Mouse (Mus musculus) liver, embryonic 14.5 days (tissue): ENCODE data around the gene Plekhj1. TPM values are rescaled to one million over a fixed set of nuclear protein-coding genes. Genes with fewer than 3 reads are reported as not detected.

Experiments used
- ATAC-seq: fragments of 200-750 bp; cut with Nextera tagmentation; 2 replicates; pipeline ENCODE4 v1.8.0; 2017; ENCODE audit warnings: moderate number of reproducible peaks, mild to moderate bottlenecking, moderate library complexity; ENCODE audit not compliant: insufficient read depth
- DNase-seq, 3 experiments: peaks; one replicate each; pipeline ENCODE4 v3.0.0-alpha.2; 2012 to 2013; ENCODE audit warnings: low read depth in 3 of 3, low spot score in 3 of 3
- H3K27ac ChIP-seq: fragments of 300-500 bp; sonication (generic); 2 replicates; pipeline ENCODE4 v1.5.1; 2014; ENCODE audit warnings: moderate library complexity, mild to moderate bottlenecking, control low read depth, inconsistent platforms
- H3K27me3 ChIP-seq: fragments of 300-500 bp; sonication (generic); 2 replicates; pipeline ENCODE4 v1.6.1; 2014; ENCODE audit warnings: mild to moderate bottlenecking, low read length, moderate library complexity; ENCODE audit not compliant: control insufficient read depth, insufficient read depth
- H3K36me3 ChIP-seq: fragments of 300-500 bp; sonication (generic); replicated peaks from 2 replicates; pipeline ENCODE4 v1.6.1; 2014; ENCODE audit warnings: low read depth; ENCODE audit not compliant: control insufficient read depth, insufficient read depth
- H3K4me1 ChIP-seq, 2 experiments: fragments of 200-500 bp in 1 of 2; fragments of 300-500 bp in 1 of 2; sonication (generic) in 1 of 2; replicated peaks; 2 replicates each; pipeline ENCODE4 v1.6.1; 2012 to 2014; ENCODE audit warnings: antibody characterized with exemption in 1 of 2, inconsistent platforms in 1 of 2, low read length in 1 of 2; ENCODE audit not compliant: control insufficient read depth in 2 of 2, insufficient read depth in 2 of 2
- H3K4me2 ChIP-seq: fragments of 300-500 bp; sonication (generic); 2 replicates; pipeline ENCODE4 v1.6.1; 2014; ENCODE audit warnings: low read depth, mild to moderate bottlenecking, control low read depth, moderate library complexity
- H3K4me3 ChIP-seq, 2 experiments: fragments of 200-500 bp in 1 of 2; fragments of 300-500 bp in 1 of 2; sonication (generic) in 1 of 2; 2 replicates each; pipeline ENCODE4 v1.5.1; 2012 to 2014; ENCODE audit warnings: low read depth in 2 of 2, low read length in 2 of 2, mild to moderate bottlenecking in 2 of 2, control low read depth in 1 of 2, inconsistent platforms in 1 of 2, moderate library complexity in 1 of 2; ENCODE audit not compliant: insufficient read depth in 1 of 2
- H3K9ac ChIP-seq: fragments of 300-500 bp; sonication (generic); replicated peaks from 2 replicates; pipeline ENCODE4 v1.6.1; 2014; ENCODE audit warnings: mild to moderate bottlenecking, control low read depth, moderate library complexity
- H3K9me3 ChIP-seq: fragments of 300-500 bp; sonication (generic); 2 replicates; pipeline ENCODE4 v1.6.1; 2016; ENCODE audit warnings: low read length, mixed read lengths; ENCODE audit not compliant: control insufficient read depth
- CTCF ChIP-seq: IDR thresholded peaks from 2 replicates; pipeline ENCODE4 v1.5.1; 2016; ENCODE audit warnings: antibody characterized with exemption, low read depth, control low read depth
- EP300 ChIP-seq: IDR thresholded peaks from 2 replicates; pipeline ENCODE4 v1.6.1; 2016; ENCODE audit warnings: antibody characterized with exemption, low read depth
- WGBS: fragments of 180-500 bp; shearing (Covaris S2); extraction: QIAGEN DNeasy Blood & Tissue Kit; methylation state at CpG from one replicate; pipeline ENCODE4 v1.1.7; 2014; ENCODE audit not compliant: insufficient replicate concordance; 5-methylcytosine and 5-hydroxymethylcytosine counted together
- polyA plus RNA-seq, 2 experiments: library from polyadenylated mRNA; depleted of rRNA in 1 of 2; stranded (reverse) in 1 of 2; unstranded in 1 of 2; fragments of >200 nt; fragmentation: Nextera tagmentation in 1 of 2; extraction: Ambion mirVana in 1 of 2; gene quantifications; 2 replicates each; pipeline versions ENCODE4 v1.2.1 to v1.2.3; 2012 to 2014

The Plekhj1 gene
- polyA plus RNA-seq, 2 experiments = 46.7 to 77.0 TPM

DNA sequence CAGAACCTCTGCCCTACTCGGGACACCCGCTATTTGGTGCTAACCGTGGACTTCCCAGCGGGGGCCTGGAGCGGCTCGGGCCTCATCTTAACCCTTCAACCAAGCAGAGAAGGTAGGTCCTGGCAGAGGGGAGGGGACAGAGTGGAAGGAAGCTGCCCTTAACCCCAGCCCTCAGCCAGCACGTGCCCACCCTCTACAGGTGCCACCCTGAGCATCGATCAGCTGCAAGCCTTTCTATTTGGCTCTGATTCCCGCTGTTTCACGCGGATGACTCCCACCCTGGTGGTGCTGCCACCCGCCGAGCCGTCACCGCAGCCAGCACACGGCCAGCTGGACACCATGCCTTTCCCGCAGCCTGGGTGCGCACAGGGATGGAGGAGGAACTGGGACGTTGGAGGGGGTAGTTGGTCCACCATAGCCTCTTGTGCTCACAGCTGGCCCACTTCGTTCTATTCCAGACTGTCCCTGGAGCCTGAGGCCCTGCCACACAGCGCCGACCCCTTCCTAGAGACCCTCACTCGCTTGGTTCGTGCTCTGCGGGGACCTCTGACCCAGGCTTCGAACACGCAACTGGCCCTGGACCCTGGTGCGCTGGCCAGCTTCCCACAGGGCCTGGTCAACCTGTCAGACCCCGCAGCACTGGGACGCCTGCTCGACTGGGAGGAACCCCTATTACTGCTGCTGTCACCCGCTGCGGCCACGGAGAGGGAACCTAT lies 8.1 kb upstream of the Plekhj1 start:
- H3K4me1 ChIP-seq = peaks cover 2 to 5% of the 10 kb centered on the region in 2 experiments; a peak in 3 of 4 replicates
- H3K9me3 ChIP-seq = no peaks in the 10 kb centered on the region
- peaks cover 29% of the 10 kb centered on the region for H3K36me3 ChIP-seq
- peak overlapping the region in 1 of 2 experiments; percentile 50; a peak in 2 of 4 replicates for H3K4me3 ChIP-seq
- ATAC-seq = peak; percentile 4; the same call in 1 of the 2 replicates
- peak overlapping the region; percentile 80 for H3K4me2 ChIP-seq
- no peak overlapping the region for H3K9ac ChIP-seq
- no peak for DNase-seq
- no peak overlapping the region for H3K27ac ChIP-seq
- TF ChIP-seq CTCF (no peak), EP300 (no peak)
- WGBS = 52% methylated on average over 34 of the region's 34 CpGs
- H3K27me3 ChIP-seq = peaks cover 42% of the 10 kb centered on the region

DNA sequence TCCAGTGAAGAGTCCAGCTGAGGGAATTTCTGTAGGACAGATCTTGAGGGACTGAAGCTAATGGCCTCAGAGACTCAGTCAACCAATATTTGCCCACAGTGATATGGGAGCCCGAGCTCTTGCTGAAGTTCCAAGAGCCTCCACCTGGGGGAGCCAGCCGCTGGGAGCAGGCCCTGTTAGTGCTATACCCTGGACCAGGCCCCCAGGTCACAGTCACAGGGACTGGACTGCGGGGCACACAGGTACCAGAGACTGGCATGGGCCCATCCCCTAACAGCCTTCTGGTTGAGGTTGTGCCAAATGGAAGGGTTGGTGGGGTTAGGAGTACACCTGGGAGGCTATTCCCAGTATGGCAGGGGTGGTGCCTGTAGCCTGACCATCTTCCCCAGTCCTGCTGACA lies 7.5 kb upstream of the Plekhj1 start:
- Histone ChIP-seq H3K27me3 (peaks cover 42% of the 10 kb centered on the region), H3K36me3 (peaks cover 35% of the 10 kb centered on the region), H3K27ac (no peak overlapping the region), H3K9ac (no peak overlapping the region), H3K4me3 (no peak overlapping the region), H3K4me2 (no peak overlapping the region), H3K4me1 (peaks cover 2 to 5% of the 10 kb centered on the region in 2 experiments; a peak in 3 of 4 replicates), H3K9me3 (no peaks in the 10 kb centered on the region)
- 6% methylated on average over 3 of the region's 3 CpGs for WGBS
- ATAC-seq = peak; percentile 63
- peak in 1 of 3 experiments; percentile 47 for DNase-seq
- TF ChIP-seq EP300 (no peak), CTCF (peak; percentile 96)

DNA sequence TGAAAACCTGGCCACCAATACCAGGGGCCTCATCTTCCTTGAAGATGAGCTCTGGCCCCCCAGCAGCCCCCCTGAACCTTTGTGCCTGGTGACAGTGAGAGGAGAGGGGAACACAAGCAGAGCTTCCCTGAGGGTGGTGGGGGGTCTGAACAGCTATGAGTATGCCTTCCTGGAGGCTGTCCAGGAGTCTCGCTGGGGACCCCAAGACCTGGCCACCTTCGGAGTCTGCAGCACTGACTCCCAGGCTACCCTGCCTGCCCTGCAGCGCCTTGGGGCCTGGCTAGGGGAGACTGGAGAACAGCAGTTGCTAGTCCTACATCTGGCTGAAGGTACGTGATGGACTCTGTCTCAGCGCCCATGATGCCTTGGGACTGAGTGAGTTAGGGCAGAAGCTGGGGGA lies 6.9 kb upstream of the Plekhj1 start:
- H3K4me2 ChIP-seq = no peak overlapping the region
- H3K9me3 ChIP-seq = no peaks in the 10 kb centered on the region
- H3K9ac ChIP-seq = no peak overlapping the region
- no peak for TF ChIP-seq EP300
- no peak for TF ChIP-seq CTCF
- H3K4me1 ChIP-seq = peaks cover 2 to 5% of the 10 kb centered on the region in 2 experiments; a peak in 3 of 4 replicates
- 75% methylated on average over 5 of the region's 5 CpGs for WGBS
- DNase-seq (no peak), ATAC-seq (peak; percentile 1; the same call in 1 of the 2 replicates)
- H3K4me3 ChIP-seq = no peak overlapping the region
- H3K36me3 ChIP-seq = peaks cover 38% of the 10 kb centered on the region
- peaks cover 38% of the 10 kb centered on the region for H3K27me3 ChIP-seq
- no peak overlapping the region for H3K27ac ChIP-seq

DNA sequence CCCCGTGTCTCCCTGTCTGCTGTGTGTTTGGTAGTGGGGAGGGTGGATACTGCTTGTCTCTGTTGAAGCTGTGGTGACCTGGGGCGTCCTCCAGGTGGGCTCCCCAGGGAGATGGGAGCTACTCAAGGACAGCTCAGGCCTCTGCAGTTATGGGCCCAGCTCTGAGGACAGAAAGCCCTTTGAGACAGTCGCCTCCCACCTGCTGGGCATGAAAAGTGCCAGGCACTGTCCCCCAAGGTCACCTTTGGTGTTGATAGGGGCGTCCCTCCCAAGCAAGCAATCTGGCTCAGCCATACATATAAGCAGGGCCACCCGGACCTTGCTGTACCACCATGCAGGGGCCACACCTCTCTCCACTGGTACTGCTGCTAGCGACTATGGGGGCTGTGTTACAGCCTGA lies 6.5 kb upstream of the Plekhj1 start, which contains the start of gene Amh:
Gene Amh, plus strand, starts transcription at position 328 of the 400 bp plus-strand sequence.
- Histone ChIP-seq H3K4me2 (no peak within 1 kb of the TSS), H3K36me3 (peaks cover 38% of the 10 kb centered on the region), H3K9ac (no peak within 1 kb of the TSS), H3K27ac (no peak within 1 kb of the TSS), H3K4me3 (no peak within 1 kb of the TSS), H3K27me3 (peaks cover 34% of the 10 kb centered on the region), H3K4me1 (peaks cover 5 to 8% of the 10 kb centered on the region in 2 experiments), H3K9me3 (no peaks in the 10 kb centered on the region)
- TF ChIP-seq CTCF (no peak), EP300 (no peak)
- DNase-seq (no peak), ATAC-seq (no peak)
- WGBS = 68% methylated on average over 6 of the region's 6 CpGs

DNA sequence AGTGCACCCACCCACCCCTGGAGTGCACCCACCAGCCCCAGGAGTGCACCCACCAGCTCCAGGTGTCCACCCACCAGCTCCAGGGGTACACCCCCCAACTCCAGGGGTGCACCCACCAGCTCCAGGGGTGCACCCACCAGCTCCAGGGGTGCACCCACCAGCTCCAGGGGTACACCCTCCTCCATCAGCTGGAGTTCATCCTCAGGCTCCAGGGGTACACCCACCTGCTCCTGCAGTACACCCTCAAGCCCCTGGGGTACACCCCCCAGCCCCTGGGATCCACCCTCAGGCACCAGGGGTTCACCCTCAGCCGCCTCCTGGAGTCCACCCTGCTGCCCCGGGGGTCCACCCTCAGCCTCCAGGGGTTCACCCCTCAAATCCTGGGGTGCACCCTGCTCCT lies 5.9 kb upstream of the Plekhj1 start:
- no peak overlapping the region for H3K27ac ChIP-seq
- peaks cover 38% of the 10 kb centered on the region for H3K36me3 ChIP-seq
- H3K4me3 ChIP-seq = no peak overlapping the region
- H3K27me3 ChIP-seq = peaks cover 28% of the 10 kb centered on the region
- ATAC-seq = no peak
- H3K9ac ChIP-seq = no peak overlapping the region
- H3K4me2 ChIP-seq = no peak overlapping the region
- H3K9me3 ChIP-seq = no peaks in the 10 kb centered on the region
- TF ChIP-seq CTCF (no peak), EP300 (no peak)
- 79% methylated on average over 2 of the region's 2 CpGs for WGBS
- H3K4me1 ChIP-seq = peaks cover 10 to 12% of the 10 kb centered on the region in 2 experiments
- DNase-seq = no peak
